Mouse (Mus musculus): ENCODE data around the gene Mt4.

Mt4 gene

GRCm38 (mm10) chr8:94136933-94137332 lies at the start of gene Mt4:
Gene Mt4, plus strand, starts transcription at chr8:94137197.
- DNase-seq (ENCODE audit: low read depth), result no peak

GRCm38 (mm10) chr8:94087964-94088363 lies 49.0 kb upstream of the Mt4 start:
- no peak for DNase-seq (ENCODE audit: low read depth)

GRCm38 (mm10) chr8:94089715-94090114 lies 47.3 kb upstream of the Mt4 start:
- DNase-seq (ENCODE audit: low read depth), result no peak

- DNase-seq (ENCODE audit: low read depth), result no peak
These were observed 44.1 kb upstream of the Mt4 start for GRCm38 (mm10) chr8:94092848-94093247.

- DNase-seq (ENCODE audit: low read depth), result no peak
These were observed 42.7 kb upstream of the Mt4 start for GRCm38 (mm10) chr8:94094281-94094680.

- peak; percentile 98 for DNase-seq (ENCODE audit: low read depth)
These were observed 38.7 kb upstream of the Mt4 start, which contains the start of gene Bbs2 for GRCm38 (mm10) chr8:94098081-94098974. Gene Bbs2, minus strand, starts transcription at chr8:94098928.

- DNase-seq (ENCODE audit: low read depth), result no peak
These were observed 38.0 kb upstream of the Mt4 start for GRCm38 (mm10) chr8:94098996-94099395.

GRCm38 (mm10) chr8:94104146-94104545 lies 32.9 kb upstream of the Mt4 start:
- no peak for DNase-seq (ENCODE audit: low read depth)

- DNase-seq (ENCODE audit: low read depth), result no peak
These were observed 29.1 kb upstream of the Mt4 start for GRCm38 (mm10) chr8:94107871-94108270.

GRCm38 (mm10) chr8:94109396-94109795 lies 27.6 kb upstream of the Mt4 start:
- DNase-seq (ENCODE audit: low read depth), result no peak

- no peak for DNase-seq (ENCODE audit: low read depth)
These were observed 27.2 kb upstream of the Mt4 start for GRCm38 (mm10) chr8:94109835-94110234.

- no peak for DNase-seq (ENCODE audit: low read depth)
These were observed 26.3 kb upstream of the Mt4 start for GRCm38 (mm10) chr8:94110526-94111177.

GRCm38 (mm10) chr8:94113435-94113834 lies 23.6 kb upstream of the Mt4 start:
- DNase-seq (ENCODE audit: low read depth), result no peak

GRCm38 (mm10) chr8:94113972-94114371 lies 23.0 kb upstream of the Mt4 start:
- no peak for DNase-seq (ENCODE audit: low read depth)

GRCm38 (mm10) chr8:94118776-94119430 lies 18.1 kb upstream of the Mt4 start:
- no peak for DNase-seq (ENCODE audit: low read depth)

- no peak for DNase-seq (ENCODE audit: low read depth)
These were observed 15.4 kb upstream of the Mt4 start for GRCm38 (mm10) chr8:94121625-94122024.

- no peak for DNase-seq (ENCODE audit: low read depth)
These were observed 14.1 kb upstream of the Mt4 start for GRCm38 (mm10) chr8:94122711-94123468.

GRCm38 (mm10) chr8:94127711-94128110 lies 9.3 kb upstream of the Mt4 start:
- DNase-seq (ENCODE audit: low read depth), result no peak

GRCm38 (mm10) chr8:94129133-94129789 lies 7.7 kb upstream of the Mt4 start:
- DNase-seq (ENCODE audit: low read depth), result no peak

GRCm38 (mm10) chr8:94130126-94130525 lies 6.9 kb upstream of the Mt4 start:
- DNase-seq (ENCODE audit: low read depth), result no peak

- DNase-seq (ENCODE audit: low read depth), result no peak
These were observed 4.9 kb upstream of the Mt4 start for GRCm38 (mm10) chr8:94132096-94132495.
